Mouse (Mus musculus) stomach, adult 2 months (tissue): ENCODE measurements around the gene Mcee. TPM values are rescaled to one million over a fixed set of nuclear protein-coding genes. Genes with fewer than 3 reads are reported as not detected.

Experiments
- polyA plus RNA-seq: library from polyadenylated mRNA; depleted of rRNA; stranded (reverse); fragments of >200 nt; gene quantifications from 2 replicates; pipeline ENCODE4 v1.2.3, GENCODE M21; 2012; rRNA removed

The Mcee gene
- 5.9 and 6.0 TPM in 2 replicates for polyA plus RNA-seq

DNA sequence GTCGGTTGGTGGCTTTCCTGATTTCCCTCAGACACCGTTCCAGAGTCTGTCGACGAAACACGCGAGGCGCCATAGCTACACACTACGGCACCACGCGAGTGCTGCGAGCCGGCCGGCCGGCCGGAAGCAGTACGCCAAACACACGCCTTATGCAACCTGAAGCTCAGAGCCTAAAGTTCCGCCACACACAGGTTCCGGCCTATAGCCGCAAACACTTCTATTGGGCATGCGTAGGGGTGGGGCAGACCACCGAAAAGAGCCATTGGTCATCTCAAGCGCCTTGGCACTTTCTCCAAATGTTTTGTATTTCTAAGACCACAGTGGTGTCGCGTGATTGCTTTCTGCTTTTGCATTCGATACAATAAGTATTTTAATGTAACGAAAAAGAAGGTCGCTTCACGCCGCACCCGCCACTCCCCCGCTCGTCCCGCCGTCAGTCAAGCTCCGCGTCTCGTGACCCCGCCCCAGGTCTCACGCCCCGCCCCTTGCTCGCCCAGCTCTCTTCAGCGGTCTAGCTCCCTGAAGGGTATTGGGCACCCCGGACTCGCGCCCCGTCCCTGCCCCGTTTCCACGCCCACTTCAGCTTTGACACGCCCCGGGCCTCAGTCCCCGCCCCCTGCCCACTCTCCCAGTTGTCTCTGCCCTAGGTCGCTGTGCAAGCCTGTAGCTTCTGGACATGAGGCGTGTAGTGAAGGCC, at the start of gene Mcee, which contains the start of gene Mphosph10:
TSS of gene Mcee (plus strand) at position 486 of the 697 bp plus-strand sequence.
TSS of gene Mphosph10 (minus strand) at position 147 of the 697 bp plus-strand sequence.

DNA sequence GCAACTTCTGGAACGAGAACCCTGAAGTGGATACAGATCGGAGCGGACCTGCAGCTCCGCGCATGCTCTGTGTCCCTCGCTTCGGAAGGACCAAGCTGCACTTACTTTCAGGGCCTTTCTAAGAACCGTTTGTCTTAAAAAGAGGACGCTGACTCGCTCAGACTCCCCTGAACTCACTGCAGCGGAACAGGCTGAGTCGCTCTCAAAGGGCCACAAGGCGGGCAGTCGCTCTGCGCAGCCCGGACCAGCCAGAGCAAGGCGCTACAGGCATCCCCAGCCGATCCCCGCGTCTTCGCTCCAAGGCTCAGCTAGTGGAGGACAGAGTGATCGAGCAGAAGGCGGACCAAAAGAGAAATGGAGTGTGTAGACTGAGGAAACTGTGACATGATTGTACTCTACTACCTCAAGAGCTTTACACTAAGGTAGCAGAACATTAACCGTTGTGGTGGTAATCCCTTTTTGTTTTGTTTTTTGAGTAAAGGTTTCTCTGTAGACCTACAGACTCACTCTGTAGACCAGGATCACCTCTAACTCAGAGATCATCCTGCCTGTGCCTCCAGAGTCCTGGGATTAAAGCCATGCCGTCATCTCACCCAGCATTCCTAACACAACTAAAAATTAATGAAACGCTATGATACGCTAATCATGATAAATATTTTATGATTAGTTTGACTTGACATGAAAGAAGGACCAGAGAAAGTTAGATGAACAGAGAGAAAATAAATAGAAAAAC, 18.4 kb upstream of the Mcee start, which contains the start of gene Fan1:
TSS of gene Fan1 (minus strand) at position 266 of the 733 bp plus-strand sequence.

Other genes starting within 250 kb of the Mcee start
- gene Trpm1, start 238.8 kb upstream of the Mcee start, polyA plus RNA-seq = 0.08 and 0.22 TPM in 2 replicates
- 1.0 and 1.8 TPM in 2 replicates for gene Mtmr10, start 105.0 kb upstream of the Mcee start, polyA plus RNA-seq
- gene Fan1, start 18.5 kb upstream of the Mcee start, polyA plus RNA-seq = 0.59 and 0.76 TPM in 2 replicates
- 0.16 TPM in 1 of 2 replicates, not detected in the other for gene Mphosph10, start 339 bp upstream of the Mcee start, polyA plus RNA-seq
- gene Apba2, start 109.1 kb downstream of the Mcee start, polyA plus RNA-seq = 0.87 and 1.2 TPM in 2 replicates